Mouse (Mus musculus) natural killer cell, adult 2 months (primary cell): Measurements from ENCODE around the gene Sema3b.
A peak's percentile ranks its signal among the peaks of the same experiment; 100 is the strongest.
"Not testable (repeated sequence)": the region's sequence is repeated elsewhere in the genome, so short reads cannot be mapped to it uniquely, and the experiment has no call there.

Experiments used
- DNase-seq, 2 experiments: peaks; one replicate each; pipeline ENCODE4 v3.0.0; 2022; ENCODE audit warnings: low spot score in 2 of 2

Gene Sema3b

GRCm38 (mm10) chr9:107570016-107570415 lies 39.0 kb downstream of the Sema3b start:
- no peak for DNase-seq

DNA sequence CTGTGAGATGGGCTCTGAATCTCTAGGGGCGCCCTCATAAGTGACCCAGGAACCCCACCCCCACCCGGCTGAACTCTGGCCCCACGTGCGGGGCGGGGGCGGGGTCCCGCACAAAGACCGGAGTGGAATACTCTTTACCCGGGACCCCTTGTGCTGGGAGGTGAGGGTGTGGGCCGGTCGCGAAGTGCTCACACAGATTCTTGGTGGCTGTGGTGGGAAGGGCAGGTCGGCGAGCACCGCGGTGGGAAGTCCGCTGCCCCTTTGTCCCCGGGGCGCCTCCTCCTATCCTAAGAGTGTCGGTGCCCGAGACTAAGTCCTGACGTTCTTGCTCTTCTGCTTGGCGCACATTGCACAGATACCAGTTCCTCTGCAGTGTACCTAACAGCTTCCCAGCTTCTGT lies 39.8 kb downstream of the Sema3b start:
- DNase-seq: no peak

GRCm38 (mm10) chr9:107568331-107569261 lies 40.4 kb downstream of the Sema3b start:
- DNase-seq: peak; percentile 71 to 81

- DNase-seq: no peak
Observed at GRCm38 (mm10) chr9:107567702-107568319, 41.2 kb downstream of the Sema3b start, which contains the start of gene Hyal2. TSS of gene Hyal2 (plus strand) at chr9:107567945.

DNA sequence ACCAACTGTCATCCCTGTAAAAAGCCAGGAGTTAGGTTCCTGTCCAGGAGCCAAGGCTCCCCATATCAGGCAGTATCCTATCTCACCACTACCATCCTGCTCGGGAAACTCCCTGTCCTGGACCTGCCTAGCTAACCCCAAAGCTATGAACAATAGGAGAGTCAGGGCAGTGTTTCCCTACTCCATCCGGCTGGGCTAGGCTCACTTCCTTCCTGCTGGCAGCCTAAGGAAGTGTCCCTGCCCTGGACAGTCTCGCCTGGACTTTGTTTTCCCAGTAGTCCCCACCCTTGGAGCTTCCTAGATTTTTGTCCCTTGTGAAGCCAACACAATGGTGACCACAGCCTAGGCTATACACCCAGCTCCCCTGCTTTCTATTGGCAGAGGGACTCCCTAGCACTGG lies 42.2 kb downstream of the Sema3b start:
- no peak for DNase-seq

- DNase-seq: peak; percentile 70 to 80
Observed at GRCm38 (mm10) chr9:107566041-107566709, 42.9 kb downstream of the Sema3b start.

GRCm38 (mm10) chr9:107565556-107565955 lies 43.5 kb downstream of the Sema3b start:
- not testable (repeated sequence) for DNase-seq

DNA sequence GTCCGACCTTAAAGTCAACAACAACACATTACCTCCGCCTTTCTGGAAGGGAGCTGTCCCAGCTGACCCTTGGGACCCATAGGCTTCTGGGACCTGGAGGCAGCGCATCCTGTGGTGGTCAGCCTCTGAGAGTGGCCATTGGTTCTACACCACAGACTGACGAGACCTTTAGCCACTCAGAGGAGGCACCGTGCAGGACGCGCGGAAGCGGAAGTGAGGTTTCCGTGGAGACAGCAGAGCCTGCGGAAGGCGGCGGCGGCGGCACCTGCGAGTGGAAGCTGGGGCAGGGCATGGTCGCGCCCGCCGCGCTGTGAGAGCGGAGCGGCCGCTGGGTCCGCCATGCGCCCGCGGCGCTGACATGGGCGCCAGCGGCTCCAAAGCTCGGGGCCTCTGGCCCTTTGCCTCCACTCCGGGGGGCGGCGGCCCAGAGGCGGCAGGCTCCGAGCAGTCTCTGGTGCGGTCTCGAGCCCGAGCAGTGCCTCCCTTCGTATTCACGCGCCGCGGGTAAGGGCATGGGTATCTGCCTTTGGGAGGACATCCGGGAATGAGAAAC lies 45.9 kb downstream of the Sema3b start, which contains the start of gene Tusc2:
Gene Tusc2 (plus strand): TSS at position 227 of the 553 bp plus-strand sequence.
- peak; percentile 92 to 93 for DNase-seq

- no peak for DNase-seq
Observed at GRCm38 (mm10) chr9:107556346-107556745, 52.7 kb downstream of the Sema3b start.

GRCm38 (mm10) chr9:107555701-107556100 lies 53.3 kb downstream of the Sema3b start:
- no peak for DNase-seq

DNA sequence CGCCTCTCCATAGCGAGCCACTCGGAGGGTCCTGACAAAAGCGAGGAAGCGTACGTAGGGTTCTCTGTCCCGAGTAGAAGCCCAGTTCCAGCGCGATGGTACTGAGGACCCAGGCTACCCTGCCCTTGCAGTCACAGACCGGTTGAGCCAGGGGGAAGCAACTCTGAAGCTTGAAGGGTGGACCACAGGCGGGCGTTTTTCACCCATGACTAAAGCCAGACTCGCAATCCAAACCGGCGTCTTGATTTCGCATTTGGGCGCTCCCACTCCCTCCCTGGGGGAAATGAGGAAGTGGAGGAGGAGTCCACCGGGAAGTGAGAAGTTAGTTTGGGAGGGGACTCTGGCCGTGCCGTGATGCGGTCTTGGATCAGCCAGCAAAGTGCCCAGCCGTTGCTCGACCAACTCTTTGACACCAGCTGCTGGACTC lies 54.0 kb downstream of the Sema3b start:
- DNase-seq: peak in 1 of 2 experiments; percentile 29

- peak; percentile 93 to 95 for DNase-seq
Observed at GRCm38 (mm10) chr9:107554319-107554825, 54.7 kb downstream of the Sema3b start.

- DNase-seq: peak; percentile 29 to 36
Observed at GRCm38 (mm10) chr9:107553541-107554318, 55.3 kb downstream of the Sema3b start.

DNA sequence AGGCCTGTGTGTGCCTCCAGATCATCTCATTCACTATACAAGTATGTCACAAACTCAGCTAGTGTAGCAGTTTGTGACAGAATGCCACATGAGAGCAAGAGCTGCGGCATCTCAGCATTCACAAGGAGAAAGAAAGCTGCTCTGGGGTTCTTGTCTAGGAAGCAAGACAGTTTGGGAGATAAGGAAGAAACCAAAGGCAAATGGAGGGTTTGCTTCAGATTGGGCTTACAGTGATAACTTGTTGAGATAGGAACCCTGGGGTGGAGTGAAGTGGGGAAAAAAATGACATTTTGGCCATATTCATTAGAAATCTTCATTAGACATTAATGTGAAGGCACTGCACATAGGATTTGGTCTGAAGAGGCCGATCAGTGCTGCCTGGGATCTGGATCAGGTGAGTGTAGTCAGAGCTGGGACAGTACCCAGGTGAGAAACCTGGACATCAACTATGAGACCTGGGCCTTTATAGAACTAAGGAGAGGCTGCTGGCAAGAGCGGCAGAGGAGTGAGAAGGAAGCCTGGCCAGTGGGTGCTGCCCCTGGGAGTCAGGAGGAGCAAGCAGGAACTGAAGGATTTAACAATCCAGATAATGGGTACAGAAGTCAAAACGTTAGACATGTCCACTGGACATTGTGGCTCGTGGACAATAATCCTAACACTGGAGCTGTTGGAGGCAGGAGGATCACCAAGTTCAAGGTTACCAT lies 56.2 kb downstream of the Sema3b start:
- DNase-seq: no peak

GRCm38 (mm10) chr9:107551890-107552355 lies 57.1 kb downstream of the Sema3b start:
- DNase-seq: no peak

DNA sequence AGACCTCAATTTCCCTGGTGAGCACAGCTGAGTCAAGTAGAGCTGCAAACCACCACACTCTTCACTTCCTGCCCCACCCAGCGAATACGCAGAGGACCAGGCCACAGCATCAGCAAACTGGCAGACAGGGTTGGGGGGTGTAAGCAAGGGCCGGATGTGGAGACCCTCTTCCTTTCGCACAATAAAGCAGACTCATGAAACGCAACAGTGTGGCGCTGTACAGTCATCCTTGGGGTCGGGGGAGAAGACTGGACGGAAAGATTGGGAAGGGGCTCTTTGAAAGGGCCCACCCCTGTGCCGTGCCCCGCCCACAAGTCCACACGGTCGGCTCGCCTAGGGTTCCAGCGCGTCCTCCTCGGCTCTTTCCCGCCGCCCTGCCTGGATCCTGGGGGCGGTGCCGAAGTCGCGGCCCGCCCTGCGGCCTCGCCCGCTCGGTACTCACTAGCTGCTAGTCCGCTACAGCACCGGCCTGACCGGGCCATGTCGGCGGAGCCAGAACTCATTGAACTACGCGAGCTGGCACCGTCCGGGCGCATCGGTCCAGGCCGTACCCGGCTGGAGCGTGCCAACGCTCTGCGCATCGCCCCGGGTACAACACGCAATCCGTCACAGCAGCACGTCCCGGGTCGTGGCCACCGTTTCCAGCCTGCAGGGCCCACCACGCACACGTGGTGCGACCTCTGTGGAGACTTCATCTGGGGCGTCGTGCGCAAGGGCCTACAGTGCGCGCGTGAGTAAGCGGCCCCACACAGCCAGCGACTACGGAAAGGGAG lies 57.7 kb downstream of the Sema3b start, which contains the start of gene Rassf1:
Gene Rassf1 (plus strand): TSS at position 439 of the 773 bp plus-strand sequence.
- peak; percentile 88 to 92 for DNase-seq

- no peak for DNase-seq
Observed at GRCm38 (mm10) chr9:107550491-107551116, 58.4 kb downstream of the Sema3b start.

GRCm38 (mm10) chr9:107549297-107550074 lies 59.5 kb downstream of the Sema3b start:
- no peak for DNase-seq
